In genomic region chr3:149705724-149706123, GRCm38 (mm10) we compare ENCODE assay signal across 9 mouse cellular contexts.
DNase-seq lines count a peak whose midpoint lies in the region; ATAC-seq lines count a peak whose summit lies in the region.
"Had no signal": no experiment of that assay in that cellular context is flagged by ENCODE, and none has a peak within 500 bp of the region (broad histone marks: within the 10 kb centered on the region; RNA-seq: fewer than 3 reads in every experiment).

No protein-coding gene starts in this region.

- H3K27me3 ChIP-seq in kidney, embryonic 16.5 days (ENCODE audit: insufficient read depth, low read length) = no peaks in the 10 kb centered on the region
- H3K27me3 ChIP-seq in forebrain, embryonic 16.5 days (replicated peaks; ENCODE audit: control insufficient read depth, insufficient read depth, low read length) = no peaks in the 10 kb centered on the region
- H3K27me3 ChIP-seq: megakaryocyte, embryonic 14.5 days had no signal

- peak overlapping the region; percentile 50 for H3K4me2 ChIP-seq in kidney, embryonic 16.5 days (replicated peaks; ENCODE audit: low read depth, low read length)
- peak overlapping the region; percentile 46 for H3K4me2 ChIP-seq in forebrain, embryonic 16.5 days (ENCODE audit: low read length)

- H3K27ac ChIP-seq in kidney, embryonic 16.5 days (ENCODE audit: low read length) = no peak overlapping the region
- H3K27ac ChIP-seq in forebrain, embryonic 16.5 days (ENCODE audit: low read length) = no peak overlapping the region

- 46% methylated on average over 10 of the region's 10 CpGs for WGBS in kidney, embryonic 16.5 days
- WGBS in forebrain, embryonic 16.5 days = 41% methylated on average over 10 of the region's 10 CpGs

- no peak overlapping the region for H3K9ac ChIP-seq in kidney, embryonic 16.5 days (replicated peaks; ENCODE audit: low read length)
- H3K9ac ChIP-seq in forebrain, embryonic 16.5 days (replicated peaks; ENCODE audit: low read depth, low read length) = 0 out of 2 replicates have a peak overlapping the region, but pooled peaks have one; percentile 4

- DNase-seq in kidney, adult 11 months = no peak
- DNase-seq in layer of hippocampus, postnatal 25 days (ENCODE audit: extremely low spot score in 1 of 2, low spot score in 1 of 2) = peak; percentile 9 to 14
- peak; percentile 4 for DNase-seq in retina, postnatal 7 days (ENCODE audit: low read depth, low spot score)
- no peak for DNase-seq in heart, adult 11 months
- DNase-seq in thymus, postnatal 36 days = no peak
- no peak for DNase-seq in testis, postnatal 14 days (ENCODE audit: low spot score)

- no peaks in the 10 kb centered on the region for H3K9me3 ChIP-seq in kidney, embryonic 16.5 days (ENCODE audit: low read length)
- H3K9me3 ChIP-seq in forebrain, embryonic 16.5 days (ENCODE audit: control insufficient read depth, low read length) = no peaks in the 10 kb centered on the region

- no peak for ATAC-seq in kidney, embryonic 16.5 days (ENCODE audit: low FRiP score, low TSS enrichment)
- peak; percentile 76 for ATAC-seq in forebrain, embryonic 16.5 days

- no peaks in the 10 kb centered on the region for H3K4me1 ChIP-seq in kidney, embryonic 16.5 days (ENCODE audit: insufficient read depth, low read length)
- H3K4me1 ChIP-seq in forebrain, embryonic 16.5 days (replicated peaks; ENCODE audit: control insufficient read depth, insufficient read depth, low read length) = no peaks in the 10 kb centered on the region
- H3K4me1 ChIP-seq: megakaryocyte, embryonic 14.5 days had no signal

- no peaks in the 10 kb centered on the region for H3K36me3 ChIP-seq in kidney, embryonic 16.5 days (ENCODE audit: insufficient read depth, low read length)
- H3K36me3 ChIP-seq in forebrain, embryonic 16.5 days (ENCODE audit: control insufficient read depth, insufficient read depth) = no peaks in the 10 kb centered on the region

- peak overlapping the region; percentile 31 for H3K4me3 ChIP-seq in kidney, embryonic 16.5 days (ENCODE audit: low read length)
- H3K4me3 ChIP-seq in forebrain, embryonic 16.5 days (replicated peaks; ENCODE audit: low read length) = peak overlapping the region; percentile 31
- H3K4me3 ChIP-seq: megakaryocyte, embryonic 14.5 days had no signal

Comparison
In these comparisons a context has a peak if more than half of its experiments do, and no peak if none do; other contexts are left out.
1. DNase-seq: peak in layer of hippocampus, postnatal 25 days (2 of 2) and retina, postnatal 7 days (single experiment); none in kidney, adult 11 months (single experiment), heart, adult 11 months (single experiment), thymus, postnatal 36 days (0 of 2) and testis, postnatal 14 days (single experiment).